Mouse (Mus musculus) stomach, postnatal 0 days (tissue): Measurements from ENCODE around the gene Ninj2. TPM values are rescaled to one million over a fixed set of nuclear protein-coding genes. Genes with fewer than 3 reads are reported as not detected.
A peak's percentile ranks its signal among the peaks of the same experiment; 100 is the strongest.

ENCODE experiments used
- ATAC-seq: fragments of 200-750 bp; cut with Nextera tagmentation; 2 replicates; pipeline ENCODE4 v1.8.0; 2017; ENCODE audit not compliant: low FRiP score, low TSS enrichment
- DNase-seq: peaks from one replicate; pipeline ENCODE4 v3.0.0-alpha.2; 2016; ENCODE audit warnings: low spot score
- H3K27ac ChIP-seq: fragments of 300-500 bp; sonication (generic); replicated peaks from 2 replicates; pipeline ENCODE4 v1.5.1; 2014; ENCODE audit warnings: mild to moderate bottlenecking, control low read depth
- H3K27me3 ChIP-seq: fragments of 300-500 bp; sonication (generic); 2 replicates; pipeline ENCODE4 v1.6.1; 2014; ENCODE audit warnings: low read length; ENCODE audit not compliant: control insufficient read depth, insufficient read depth
- H3K36me3 ChIP-seq: fragments of 300-500 bp; sonication (generic); 2 replicates; pipeline ENCODE4 v1.6.1; 2014; ENCODE audit warnings: low read length, mixed read lengths; ENCODE audit not compliant: control insufficient read depth, insufficient read depth
- H3K4me1 ChIP-seq: fragments of 300-500 bp; sonication (generic); replicated peaks from 2 replicates; pipeline ENCODE4 v1.6.1; 2014; ENCODE audit warnings: antibody characterized with exemption; ENCODE audit not compliant: control insufficient read depth, insufficient read depth
- H3K4me2 ChIP-seq: fragments of 300-500 bp; sonication (generic); replicated peaks from 2 replicates; pipeline ENCODE4 v1.6.1; 2014; ENCODE audit warnings: low read depth, mild to moderate bottlenecking, control low read depth, moderate library complexity
- H3K4me3 ChIP-seq: fragments of 300-500 bp; sonication (generic); 2 replicates; pipeline ENCODE4 v1.5.1; 2014; ENCODE audit warnings: low read depth, low read length, control low read depth
- H3K9ac ChIP-seq: fragments of 300-500 bp; sonication (generic); 2 replicates; pipeline ENCODE4 v1.6.1; 2014; ENCODE audit warnings: mild to moderate bottlenecking, low read length, control low read depth, mixed read lengths
- H3K9me3 ChIP-seq: fragments of 300-500 bp; sonication (generic); 2 replicates; pipeline ENCODE4 v1.6.1; 2016; ENCODE audit warnings: low read length; ENCODE audit not compliant: control insufficient read depth
- CTCF ChIP-seq: IDR thresholded peaks from 2 replicates; pipeline ENCODE4 v1.5.1; 2016; ENCODE audit warnings: antibody characterized with exemption, low read depth, mild to moderate bottlenecking, moderate library complexity
- EP300 ChIP-seq: optimal IDR thresholded peaks from 2 replicates; pipeline ENCODE3; 2016; ENCODE audit warnings: antibody characterized with exemption
- WGBS: fragments of 180-500 bp; shearing (Covaris S2); extraction: QIAGEN DNeasy Blood & Tissue Kit; methylation state at CpG from one replicate; pipeline ENCODE4 v1.1.7; 2014; 5-methylcytosine and 5-hydroxymethylcytosine counted together
- polyA plus RNA-seq: library from polyadenylated mRNA; unstranded; fragments of >200 nt; fragmentation: Nextera tagmentation; extraction: Ambion mirVana; gene quantifications from 2 replicates; pipeline ENCODE4 v1.2.1, GENCODE M21; 2015

Gene Ninj2
- polyA plus RNA-seq, 1 experiment from 2014 or later, result not detected

DNA sequence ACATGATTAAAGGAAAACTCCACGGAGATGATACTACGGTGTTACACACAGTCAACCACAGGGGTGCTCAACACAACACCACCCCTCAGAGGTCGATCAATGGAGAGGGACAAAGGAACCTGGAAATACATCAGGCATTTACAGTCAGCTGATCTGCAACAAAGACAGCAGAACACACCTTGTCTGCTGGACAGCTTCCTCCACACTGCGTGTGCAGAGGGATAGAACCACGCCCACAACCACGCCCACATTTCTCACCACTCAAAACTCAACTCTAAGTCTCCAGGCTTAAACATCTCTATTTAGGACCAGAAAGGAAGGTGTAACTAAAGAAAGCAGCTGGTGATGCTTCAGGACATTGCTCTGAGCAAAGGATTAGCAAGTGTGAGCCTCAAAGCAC is 118.4 kb downstream of the Ninj2 start:
- WGBS, result 59% methylated on average over 6 of the region's 6 CpGs
- no peak overlapping the region for H3K4me3 ChIP-seq
- H3K9me3 ChIP-seq, result no peaks in the 10 kb centered on the region
- no peak for DNase-seq
- H3K9ac ChIP-seq, result no peak overlapping the region
- H3K27ac ChIP-seq, result no peak overlapping the region
- H3K4me1 ChIP-seq, result no peaks in the 10 kb centered on the region
- no peak overlapping the region for H3K4me2 ChIP-seq
- no peaks in the 10 kb centered on the region for H3K27me3 ChIP-seq
- H3K36me3 ChIP-seq, result no peaks in the 10 kb centered on the region
- ATAC-seq, result 0 out of 2 replicates have a peak, but pooled peaks have one; percentile 49
- TF ChIP-seq EP300 (no peak), CTCF (no peak)

GRCm38 (mm10) chr6:120216702-120217101 is 123.6 kb downstream of the Ninj2 start:
- no peak for TF ChIP-seq EP300
- TF ChIP-seq CTCF, result no peak
- 0 out of 2 replicates have a peak, but pooled peaks have one; percentile 48 for ATAC-seq

DNA sequence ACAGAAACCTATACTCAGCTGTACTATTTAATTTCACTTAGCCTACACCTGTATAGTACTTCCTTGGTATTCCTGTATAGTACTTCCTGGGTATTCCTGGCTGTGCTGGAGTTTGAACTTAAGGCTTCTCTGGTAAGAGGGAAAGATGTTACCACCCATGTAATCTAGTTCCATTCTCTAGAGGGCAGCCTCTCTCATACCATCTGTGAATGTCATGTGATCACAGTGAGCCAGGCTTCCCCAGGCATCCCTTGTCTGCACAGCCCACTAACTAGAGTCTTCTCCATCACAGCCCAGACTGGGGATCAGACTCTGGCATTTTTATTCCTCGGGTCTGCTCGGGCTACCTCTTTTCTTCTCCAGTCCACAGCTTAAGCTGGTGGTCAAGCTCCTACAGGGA is 126.1 kb downstream of the Ninj2 start:
- H3K36me3 ChIP-seq, result no peaks in the 10 kb centered on the region
- H3K9me3 ChIP-seq, result no peaks in the 10 kb centered on the region
- TF ChIP-seq CTCF, result peak; percentile 38; the same call in 1 of the 2 replicates
- no peak for TF ChIP-seq EP300
- WGBS, result 77% methylated on average over 2 of the region's 2 CpGs
- no peak overlapping the region for H3K4me2 ChIP-seq
- H3K4me1 ChIP-seq, result no peaks in the 10 kb centered on the region
- H3K27me3 ChIP-seq, result no peaks in the 10 kb centered on the region
- ATAC-seq (no peak), DNase-seq (no peak)
- no peak overlapping the region for H3K27ac ChIP-seq
- no peak overlapping the region for H3K4me3 ChIP-seq
- H3K9ac ChIP-seq, result no peak overlapping the region

More at GRCm38 (mm10) chr6:120216702-120217101, 123.6 kb downstream of the Ninj2 start:
- Histone ChIP-seq H3K27me3 (no peaks in the 10 kb centered on the region), H3K27ac (no peak overlapping the region), H3K9me3 (no peaks in the 10 kb centered on the region), H3K4me3 (no peak overlapping the region), H3K9ac (no peak overlapping the region), H3K36me3 (no peaks in the 10 kb centered on the region), H3K4me2 (no peak overlapping the region), H3K4me1 (no peaks in the 10 kb centered on the region)
- 88% methylated on average over 1 of the region's 1 CpGs for whole genome bisulfite sequencing
- no peak for DNase-seq

- TF ChIP-seq EP300 (no peak), CTCF (peak; percentile 87)
- DNase-seq (peak; percentile 70), ATAC-seq (no peak)
- no peaks in the 10 kb centered on the region for H3K36me3 ChIP-seq
- WGBS, result 32% methylated on average over 6 of the region's 6 CpGs
- H3K9ac ChIP-seq, result no peak overlapping the region
- no peaks in the 10 kb centered on the region for H3K4me1 ChIP-seq
- no peaks in the 10 kb centered on the region for H3K27me3 ChIP-seq
- H3K27ac ChIP-seq, result no peak overlapping the region
- no peak overlapping the region for H3K4me2 ChIP-seq
- no peak overlapping the region for H3K4me3 ChIP-seq
- no peaks in the 10 kb centered on the region for H3K9me3 ChIP-seq
These were observed 129.5 kb downstream of the Ninj2 start for GRCm38 (mm10) chr6:120222669-120223068.

DNA sequence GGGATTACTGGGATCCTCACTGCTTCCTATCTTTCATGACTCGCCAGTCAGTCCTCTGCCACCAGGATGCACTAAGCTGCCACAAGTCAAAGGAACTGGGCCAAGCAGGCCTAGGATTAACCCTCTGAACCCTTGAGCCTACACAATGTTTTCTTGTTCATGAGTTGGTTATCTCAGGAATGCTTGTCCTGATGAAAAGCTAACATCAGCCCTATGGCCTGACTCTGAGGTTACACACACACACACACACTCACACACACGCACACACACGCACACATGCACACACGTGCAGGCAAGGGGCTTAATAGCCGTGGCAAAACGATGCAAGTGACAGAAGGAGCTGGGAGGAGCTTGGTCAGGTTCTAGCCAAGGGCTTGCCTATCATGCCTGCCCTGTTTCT is 132.2 kb downstream of the Ninj2 start:
- Histone ChIP-seq H3K36me3 (no peaks in the 10 kb centered on the region), H3K9ac (no peak overlapping the region), H3K4me1 (no peaks in the 10 kb centered on the region), H3K27me3 (no peaks in the 10 kb centered on the region), H3K9me3 (no peaks in the 10 kb centered on the region), H3K4me2 (no peak overlapping the region), H3K4me3 (no peak overlapping the region), H3K27ac (no peak overlapping the region)
- ATAC-seq (peak; percentile 53; the same call in 1 of the 2 replicates), DNase-seq (peak; percentile 27)
- TF ChIP-seq EP300, result no peak
- peak; percentile 38 for TF ChIP-seq CTCF
- 51% methylated on average over 6 of the region's 6 CpGs for WGBS

GRCm38 (mm10) chr6:120227068-120227467 is 133.9 kb downstream of the Ninj2 start:
- ATAC-seq (no peak), DNase-seq (no peak)
- TF ChIP-seq CTCF (no peak), EP300 (no peak)
- no peak overlapping the region for H3K9ac ChIP-seq
- H3K36me3 ChIP-seq, result no peaks in the 10 kb centered on the region
- H3K27ac ChIP-seq, result no peak overlapping the region
- WGBS, result 83% methylated on average over 7 of the region's 7 CpGs
- no peak overlapping the region for H3K4me2 ChIP-seq
- H3K4me1 ChIP-seq, result no peaks in the 10 kb centered on the region
- no peaks in the 10 kb centered on the region for H3K27me3 ChIP-seq
- H3K4me3 ChIP-seq, result no peak overlapping the region
- no peaks in the 10 kb centered on the region for H3K9me3 ChIP-seq
